Mouse (Mus musculus) erythroblast, embryonic 14.5 days (primary cell): ENCODE measurements at regions not wholly inside any gene's neighbourhood (a gene's known extent, or its start where the extent isn't known, plus 50 kb on each side); places are given as distances from the start of the nearest gene placed in this dataset.

Experiments used
- H3K27me3 ChIP-seq: 2 replicates; pipeline ENCODE4 v1.6.1; 2012; ENCODE audit warnings: inconsistent platforms; ENCODE audit not compliant: control insufficient read depth
- H3K36me3 ChIP-seq: 2 replicates; pipeline ENCODE4 v1.6.1; 2012; ENCODE audit warnings: mild to moderate bottlenecking, inconsistent platforms; ENCODE audit not compliant: control insufficient read depth
- H3K4me1 ChIP-seq: 2 replicates; pipeline ENCODE4 v1.6.1; 2012; ENCODE audit warnings: inconsistent platforms; ENCODE audit not compliant: control insufficient read depth
- H3K4me3 ChIP-seq: replicated peaks from 2 replicates; pipeline ENCODE3; 2012; ENCODE audit warnings: moderate library complexity, mild to moderate bottlenecking, inconsistent platforms
- H3K9me3 ChIP-seq: 2 replicates; pipeline ENCODE4 v1.6.1; 2012; ENCODE audit warnings: low read length, inconsistent platforms, mixed read lengths; ENCODE audit not compliant: control insufficient read depth
- GATA1 ChIP-seq: IDR thresholded peaks from 2 replicates; pipeline ENCODE4 v1.6.1; 2012; ENCODE audit warnings: low read length, inconsistent platforms, mixed read lengths
- TAL1 ChIP-seq: IDR thresholded peaks from 3 replicates; pipeline ENCODE4 v1.6.1; 2012; ENCODE audit warnings: low read length, inconsistent platforms, mixed read lengths

GRCm38 (mm10) chr16:30118876-30119275, 54.7 kb downstream of the Hes1 start:
- TF ChIP-seq GATA1, result no peak
- Histone ChIP-seq H3K27me3 (peaks cover 40% of the 10 kb centered on the region), H3K4me3 (no peak overlapping the region), H3K4me1 (no peaks in the 10 kb centered on the region), H3K36me3 (no peaks in the 10 kb centered on the region), H3K9me3 (no peaks in the 10 kb centered on the region)

- no peak for TF ChIP-seq TAL1
- TF ChIP-seq GATA1, result no peak
- no peaks in the 10 kb centered on the region for H3K36me3 ChIP-seq
- peaks cover 41% of the 10 kb centered on the region for H3K27me3 ChIP-seq
These were observed 56.4 kb downstream of the Hes1 start for GRCm38 (mm10) chr16:30120330-30121265.

GRCm38 (mm10) chr16:30121596-30121995, 57.4 kb downstream of the Hes1 start:
- Histone ChIP-seq H3K36me3 (no peaks in the 10 kb centered on the region), H3K4me3 (no peak overlapping the region), H3K9me3 (no peaks in the 10 kb centered on the region), H3K27me3 (peaks cover 41% of the 10 kb centered on the region), H3K4me1 (no peaks in the 10 kb centered on the region)
- TF ChIP-seq GATA1, result no peak
- no peak for TF ChIP-seq TAL1

More at GRCm38 (mm10) chr16:30120330-30121265, 56.4 kb downstream of the Hes1 start:
- no peak overlapping the region for H3K4me3 ChIP-seq
- no peaks in the 10 kb centered on the region for H3K9me3 ChIP-seq
- H3K4me1 ChIP-seq, result no peaks in the 10 kb centered on the region

GRCm38 (mm10) chr16:30122211-30123070, 58.3 kb downstream of the Hes1 start:
- TF ChIP-seq TAL1 (no peak), GATA1 (no peak)
- Histone ChIP-seq H3K9me3 (no peaks in the 10 kb centered on the region), H3K4me3 (no peak overlapping the region), H3K4me1 (no peaks in the 10 kb centered on the region), H3K36me3 (no peaks in the 10 kb centered on the region), H3K27me3 (peaks cover 41% of the 10 kb centered on the region)

GRCm38 (mm10) chr16:30127015-30127414, 62.8 kb downstream of the Hes1 start:
- Histone ChIP-seq H3K36me3 (no peaks in the 10 kb centered on the region), H3K4me1 (no peaks in the 10 kb centered on the region), H3K4me3 (no peak overlapping the region), H3K9me3 (no peaks in the 10 kb centered on the region), H3K27me3 (peaks cover 19% of the 10 kb centered on the region)
- TF ChIP-seq TAL1 (no peak), GATA1 (no peak)

- H3K4me3 ChIP-seq, result no peak overlapping the region
- peaks cover 1% of the 10 kb centered on the region; the same call in 1 of the 2 replicates for H3K27me3 ChIP-seq
- H3K36me3 ChIP-seq, result no peaks in the 10 kb centered on the region
- TF ChIP-seq GATA1 (no peak), TAL1 (no peak)
- H3K4me1 ChIP-seq, result no peaks in the 10 kb centered on the region
- no peaks in the 10 kb centered on the region for H3K9me3 ChIP-seq
These were observed 64.6 kb downstream of the Hes1 start for GRCm38 (mm10) chr16:30128787-30129186.

GRCm38 (mm10) chr16:30129218-30130112, 65.3 kb downstream of the Hes1 start:
- TF ChIP-seq GATA1 (no peak), TAL1 (no peak)
- Histone ChIP-seq H3K9me3 (no peaks in the 10 kb centered on the region), H3K4me3 (no peak overlapping the region), H3K27me3 (no peaks in the 10 kb centered on the region), H3K4me1 (no peaks in the 10 kb centered on the region), H3K36me3 (no peaks in the 10 kb centered on the region)

GRCm38 (mm10) chr16:30130113-30130471, 65.9 kb downstream of the Hes1 start:
- TF ChIP-seq TAL1 (no peak), GATA1 (no peak)

More at GRCm38 (mm10) chr16:30130113-30130471, 65.9 kb downstream of the Hes1 start:
- Histone ChIP-seq H3K9me3 (no peaks in the 10 kb centered on the region), H3K27me3 (no peaks in the 10 kb centered on the region), H3K4me1 (no peaks in the 10 kb centered on the region), H3K36me3 (no peaks in the 10 kb centered on the region), H3K4me3 (no peak overlapping the region)
